Mouse (Mus musculus) limb, embryonic 14.5 days (tissue): ENCODE measurements around the gene Sdk2. TPM values are rescaled to one million over a fixed set of nuclear protein-coding genes. Genes with fewer than 3 reads are reported as not detected.

Source experiments
- ATAC-seq: fragments of 200-750 bp; cut with Nextera tagmentation; 2 replicates; pipeline ENCODE4 v1.8.0; 2017; ENCODE audit warnings: low read depth, moderate number of reproducible peaks, moderate TSS enrichment; ENCODE audit not compliant: low FRiP score
- DNase-seq: peaks from one replicate; pipeline ENCODE4 v3.0.0-alpha.2; 2015; ENCODE audit warnings: low spot score
- H3K27ac ChIP-seq: fragments of 300-500 bp; sonication (generic); replicated peaks from 2 replicates; pipeline ENCODE4 v1.5.1; 2014; ENCODE audit warnings: low read depth, mild to moderate bottlenecking, low read length, moderate library complexity, mixed read lengths
- H3K27me3 ChIP-seq: fragments of 300-500 bp; sonication (generic); 2 replicates; pipeline ENCODE4 v1.6.1; 2014; ENCODE audit warnings: low read length, mixed read lengths; ENCODE audit not compliant: control insufficient read depth, insufficient read depth
- H3K36me3 ChIP-seq: fragments of 300-500 bp; sonication (generic); 2 replicates; pipeline ENCODE4 v1.6.1; 2014; ENCODE audit warnings: mild to moderate bottlenecking, low read length, moderate library complexity, mixed read lengths; ENCODE audit not compliant: control insufficient read depth, insufficient read depth
- H3K4me1 ChIP-seq: fragments of 300-500 bp; sonication (generic); 2 replicates; pipeline ENCODE4 v1.6.1; 2014; ENCODE audit warnings: antibody characterized with exemption, low read length, mixed read lengths; ENCODE audit not compliant: control insufficient read depth, insufficient read depth
- H3K4me2 ChIP-seq: fragments of 300-500 bp; sonication (generic); replicated peaks from 2 replicates; pipeline ENCODE4 v1.6.1; 2014; ENCODE audit warnings: low read depth, mild to moderate bottlenecking, low read length, moderate library complexity; ENCODE audit not compliant: severe bottlenecking
- H3K4me3 ChIP-seq: fragments of 300-500 bp; sonication (generic); replicated peaks from 2 replicates; pipeline ENCODE4 v1.5.1; 2014; ENCODE audit warnings: low read length
- H3K9ac ChIP-seq: fragments of 300-500 bp; sonication (generic); 2 replicates; pipeline ENCODE4 v1.6.1; 2014; ENCODE audit warnings: mild to moderate bottlenecking, low read depth, low read length, moderate library complexity; ENCODE audit not compliant: severe bottlenecking
- H3K9me3 ChIP-seq: fragments of 300-500 bp; sonication (generic); 2 replicates; pipeline ENCODE4 v1.6.1; 2016; ENCODE audit warnings: low read length; ENCODE audit not compliant: control insufficient read depth
- POLR2A ChIP-seq: fragments of 200-500 bp; IDR thresholded peaks from 2 replicates; pipeline ENCODE4 v1.8.0; 2012; ENCODE audit warnings: inconsistent platforms, mild to moderate bottlenecking, moderate library complexity, borderline replicate concordance; ENCODE audit not compliant: insufficient read depth, insufficient read length; ENCODE audit errors: extremely low read depth
- WGBS: fragments of 180-500 bp; shearing (Covaris S2); extraction: QIAGEN DNeasy Blood & Tissue Kit; methylation state at CpG from one replicate; pipeline ENCODE4 v1.1.7; 2014; 5-methylcytosine and 5-hydroxymethylcytosine counted together
- polyA plus RNA-seq, 2 experiments: library from polyadenylated mRNA; depleted of rRNA in 1 of 2; stranded (reverse) in 1 of 2; unstranded in 1 of 2; fragments of >200 nt; fragmentation: Nextera tagmentation in 1 of 2; extraction: Ambion mirVana in 1 of 2; gene quantifications; 2 replicates each; pipeline versions ENCODE4 v1.2.1 to v1.2.3; 2012 to 2014

Gene Sdk2
- polyA plus RNA-seq, 2 experiments = 8.0 to 11.6 TPM

- TF ChIP-seq POLR2A = no peak
- no peaks in the 10 kb centered on the region for H3K9me3 ChIP-seq
- ATAC-seq (no peak), DNase-seq (no peak)
- no peak overlapping the region for H3K9ac ChIP-seq
- no peaks in the 10 kb centered on the region for H3K36me3 ChIP-seq
- H3K27ac ChIP-seq = no peak overlapping the region
- no peaks in the 10 kb centered on the region for H3K27me3 ChIP-seq
- peaks cover 8% of the 10 kb centered on the region for H3K4me1 ChIP-seq
- 75% methylated on average over 8 of the region's 8 CpGs for WGBS
- no peak overlapping the region for H3K4me2 ChIP-seq
- no peak overlapping the region for H3K4me3 ChIP-seq
Observed at GRCm38 (mm10) chr11:113948676-113949075, 118.2 kb downstream of the Sdk2 start.

DNA sequence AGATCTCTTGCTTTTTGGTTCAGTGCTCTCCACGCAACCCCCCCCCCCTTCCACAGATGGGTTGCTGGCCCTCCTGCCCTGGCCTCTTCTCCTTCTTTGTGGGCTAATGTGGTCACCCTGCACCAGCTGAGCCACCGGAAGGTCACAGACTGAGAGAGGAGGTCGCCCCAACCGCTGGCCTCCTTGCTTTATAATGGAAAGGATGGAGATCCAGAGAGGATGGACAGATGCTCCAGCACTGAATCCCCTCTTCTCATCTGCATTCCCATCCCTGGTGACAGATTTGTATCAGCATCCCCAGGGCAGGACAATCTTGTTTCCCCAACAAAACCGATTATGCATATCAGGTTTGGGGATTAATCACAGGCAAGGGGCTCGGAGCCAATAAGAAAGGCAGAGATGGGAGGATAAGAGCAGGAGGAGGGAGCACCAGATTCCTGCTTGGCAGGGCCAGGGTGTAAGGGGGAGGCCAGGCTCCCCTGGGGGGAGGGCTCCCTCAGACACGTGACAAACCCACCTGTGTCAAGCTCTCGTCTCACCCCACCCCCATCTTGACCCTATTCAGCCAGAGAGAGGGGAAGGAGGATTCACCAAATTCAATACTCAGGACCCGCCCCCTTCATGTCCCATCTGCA is 124.6 kb downstream of the Sdk2 start:
- no peak for TF ChIP-seq POLR2A
- no peak overlapping the region for H3K9ac ChIP-seq
- no peaks in the 10 kb centered on the region for H3K4me1 ChIP-seq
- no peak overlapping the region for H3K4me2 ChIP-seq
- DNase-seq = no peak
- H3K27me3 ChIP-seq = no peaks in the 10 kb centered on the region
- H3K27ac ChIP-seq = no peak overlapping the region
- WGBS = 68% methylated on average over 8 of the region's 9 CpGs
- H3K36me3 ChIP-seq = 0 out of 2 replicates have a peak, but pooled peaks cover 4% of the 10 kb centered on the region
- no peak overlapping the region for H3K4me3 ChIP-seq
- no peak for ATAC-seq
- H3K9me3 ChIP-seq = no peaks in the 10 kb centered on the region

DNA sequence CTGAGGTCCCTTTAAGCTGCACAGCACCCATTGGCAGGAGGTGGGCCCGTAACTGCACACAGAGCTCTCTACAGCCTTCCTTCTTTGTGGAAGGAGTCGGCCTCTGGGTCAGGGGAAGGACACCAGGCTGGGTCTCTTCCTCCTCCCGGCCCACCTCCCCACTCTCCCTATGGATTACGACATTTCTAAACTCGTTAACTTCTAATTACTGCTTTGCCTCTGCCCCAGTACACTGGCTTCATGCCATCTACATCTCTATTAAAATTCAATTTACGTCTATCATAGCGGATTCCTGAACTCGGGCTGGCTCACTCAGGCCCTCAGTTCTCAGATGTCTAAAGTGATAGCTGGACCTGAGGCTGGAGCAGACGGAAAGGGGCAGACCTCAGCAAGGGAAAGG is 133.2 kb downstream of the Sdk2 start:
- 31% methylated on average over 9 of the region's 9 CpGs for WGBS
- no peak overlapping the region; the same call in 1 of the 2 replicates for H3K27ac ChIP-seq
- no peak overlapping the region for H3K9ac ChIP-seq
- peaks cover 31% of the 10 kb centered on the region for H3K4me1 ChIP-seq
- no peaks in the 10 kb centered on the region for H3K36me3 ChIP-seq
- H3K4me3 ChIP-seq = no peak overlapping the region
- ATAC-seq = no peak
- no peak overlapping the region for H3K4me2 ChIP-seq
- no peaks in the 10 kb centered on the region for H3K27me3 ChIP-seq
- TF ChIP-seq POLR2A = no peak
- H3K9me3 ChIP-seq = no peaks in the 10 kb centered on the region
- peak; percentile 17 for DNase-seq

GRCm38 (mm10) chr11:113932909-113933308 is 133.9 kb downstream of the Sdk2 start:
- Histone ChIP-seq H3K27ac (no peak overlapping the region), H3K4me1 (peaks cover 32% of the 10 kb centered on the region), H3K4me2 (no peak overlapping the region), H3K4me3 (no peak overlapping the region), H3K36me3 (no peaks in the 10 kb centered on the region), H3K9me3 (no peaks in the 10 kb centered on the region), H3K27me3 (no peaks in the 10 kb centered on the region), H3K9ac (no peak overlapping the region)
- 65% methylated on average over 7 of the region's 7 CpGs for WGBS
- TF ChIP-seq POLR2A = no peak
- DNase-seq (no peak), ATAC-seq (no peak)

DNA sequence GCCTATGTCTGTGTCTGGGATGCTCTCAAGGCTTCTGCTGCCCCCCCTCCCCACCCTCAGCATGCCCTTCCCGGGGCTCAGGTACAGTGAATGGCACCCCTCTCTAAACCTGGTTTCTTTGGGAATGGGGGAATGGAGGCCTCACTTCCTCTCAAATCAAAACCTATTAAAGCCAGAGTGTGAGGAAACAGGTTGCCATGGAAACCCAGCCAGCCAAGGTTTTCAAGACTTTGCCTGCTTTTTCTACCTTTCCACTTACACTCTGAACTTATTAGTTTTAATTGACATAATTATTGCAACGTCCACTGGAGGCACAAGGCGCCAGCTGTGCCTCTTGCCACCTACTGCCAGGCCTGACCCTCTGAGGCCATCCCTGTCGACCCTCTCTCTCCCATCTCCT is 135.1 kb downstream of the Sdk2 start:
- ATAC-seq = no peak
- no peak for TF ChIP-seq POLR2A
- Histone ChIP-seq H3K27me3 (no peaks in the 10 kb centered on the region), H3K4me3 (no peak overlapping the region), H3K4me1 (peaks cover 34% of the 10 kb centered on the region), H3K36me3 (no peaks in the 10 kb centered on the region), H3K9me3 (no peaks in the 10 kb centered on the region), H3K27ac (no peak overlapping the region), H3K9ac (no peak overlapping the region), H3K4me2 (no peak overlapping the region)
- peak; percentile 50 for DNase-seq
- WGBS = 23% methylated on average over 4 of the region's 4 CpGs

- Histone ChIP-seq H3K4me1 (peaks cover 34% of the 10 kb centered on the region), H3K4me3 (no peak overlapping the region), H3K36me3 (no peaks in the 10 kb centered on the region), H3K27me3 (no peaks in the 10 kb centered on the region), H3K9me3 (no peaks in the 10 kb centered on the region), H3K27ac (no peak overlapping the region), H3K9ac (no peak overlapping the region), H3K4me2 (no peak overlapping the region)
- no peak for TF ChIP-seq POLR2A
- no peak for ATAC-seq
- no peak for DNase-seq
- WGBS = 83% methylated on average over 11 of the region's 11 CpGs
Observed at GRCm38 (mm10) chr11:113930112-113930511, 136.7 kb downstream of the Sdk2 start.
